In the genomic region with DNA sequence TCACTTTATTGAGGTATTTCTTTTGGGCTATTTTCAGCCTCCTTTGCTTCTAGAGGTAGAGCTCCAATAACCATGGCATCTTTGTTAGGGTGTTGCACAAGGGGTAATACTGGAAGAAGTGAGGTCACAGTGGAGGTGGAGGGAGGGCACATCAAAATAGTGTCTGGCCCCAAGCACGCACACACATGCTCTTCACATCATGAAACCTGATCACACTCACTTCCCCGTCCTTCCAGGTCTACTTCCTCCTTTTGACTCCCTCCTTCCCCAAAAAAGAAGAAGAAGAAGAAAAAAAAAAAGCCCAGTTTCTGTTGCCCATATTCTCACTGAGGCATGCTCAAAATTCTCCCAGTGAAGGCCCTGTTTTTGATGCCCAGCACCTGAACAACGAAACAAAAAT, we compare ENCODE assay signal across 1 mouse cellular context.
TF ChIP-seq lines count a peak whose summit lies in the region.

No protein-coding gene starts in this region.

TF ChIP-seq in CH12.LX, 34 proteins besides CTCF, POLR2A, EP300 and RAD21 (continued from another document):
- peak; percentile 60; the same call in 1 of the 2 replicates for TF ChIP-seq MAX (IDR thresholded peaks at IDR 0.05; ENCODE audit: low read length)
TF ChIP-seq in CH12.LX: peak in this region for 7.
